Mouse (Mus musculus) NIH3T3 (cell line): ENCODE data around the gene Jade1.

Experiments used
- DNase-seq: peaks from one replicate; pipeline ENCODE4 v3.0.0-alpha.2; 2012; ENCODE audit warnings: low read depth

Gene Jade1

DNA sequence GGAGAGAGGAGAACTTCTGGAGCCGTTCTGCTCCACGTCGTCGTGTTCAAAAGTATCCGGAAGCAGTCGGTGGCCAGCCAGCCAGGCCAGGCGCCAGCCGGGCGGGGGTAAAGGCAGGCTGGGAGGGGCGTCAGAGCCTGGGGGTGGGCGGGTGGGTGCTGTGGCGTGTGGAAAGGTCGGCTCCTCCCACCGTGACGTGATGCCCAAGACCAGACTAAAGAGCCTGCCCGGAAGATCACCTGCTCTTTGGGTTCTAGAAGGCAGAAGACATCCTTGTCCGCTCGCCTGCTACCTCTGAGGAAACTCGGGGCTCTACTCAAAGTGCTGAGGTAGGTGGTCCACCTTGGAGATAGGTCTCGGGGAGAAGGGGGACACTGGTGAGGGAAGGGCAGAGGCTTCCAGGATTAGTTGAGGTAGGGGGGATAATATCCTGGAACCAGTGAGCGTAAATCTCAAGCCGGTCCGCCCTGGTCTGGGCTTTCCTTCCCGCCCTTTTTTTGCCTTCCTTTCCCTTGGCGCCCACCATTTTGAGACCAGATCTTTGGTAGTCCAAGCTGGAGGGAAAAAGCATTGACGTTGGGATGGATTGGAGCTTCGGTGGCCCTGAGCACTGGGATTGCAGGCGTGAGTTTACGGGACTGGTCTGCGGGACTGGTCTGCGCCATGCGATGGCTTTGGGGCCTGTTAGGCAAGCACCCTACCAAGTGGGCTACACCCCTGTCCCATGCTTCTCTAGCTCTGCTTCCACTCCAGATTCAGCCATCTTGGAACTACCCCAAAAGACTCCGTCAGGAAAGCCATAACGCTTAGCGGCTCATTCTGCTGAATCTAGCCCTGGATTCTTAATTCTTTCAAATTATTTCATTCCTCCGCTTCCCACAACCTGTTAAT is at the start of gene Jade1:
TSS of gene Jade1 (plus strand) at position 241 of the 891 bp plus-strand sequence.
- DNase-seq: no peak

DNA sequence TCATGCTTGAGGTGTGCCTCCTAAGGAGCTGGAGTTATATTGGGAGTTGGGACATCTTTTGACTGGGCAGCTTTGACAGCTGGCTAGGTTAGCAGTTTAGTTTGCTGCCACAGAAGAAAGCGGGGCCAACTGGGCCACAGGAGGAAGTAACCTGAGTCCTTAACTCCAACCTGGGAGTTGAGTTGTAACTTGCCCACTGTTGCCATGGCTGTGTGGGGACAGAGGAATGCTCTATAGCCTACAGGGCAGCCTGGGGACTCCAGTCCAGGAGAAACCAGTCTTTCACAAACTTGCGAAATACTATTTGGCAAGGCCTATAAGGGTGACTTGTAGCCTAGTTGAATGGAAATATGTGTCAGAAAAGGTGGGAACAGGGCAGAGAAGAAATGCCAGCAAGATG is 46.1 kb upstream of the Jade1 start:
- peak; percentile 62 for DNase-seq

DNA sequence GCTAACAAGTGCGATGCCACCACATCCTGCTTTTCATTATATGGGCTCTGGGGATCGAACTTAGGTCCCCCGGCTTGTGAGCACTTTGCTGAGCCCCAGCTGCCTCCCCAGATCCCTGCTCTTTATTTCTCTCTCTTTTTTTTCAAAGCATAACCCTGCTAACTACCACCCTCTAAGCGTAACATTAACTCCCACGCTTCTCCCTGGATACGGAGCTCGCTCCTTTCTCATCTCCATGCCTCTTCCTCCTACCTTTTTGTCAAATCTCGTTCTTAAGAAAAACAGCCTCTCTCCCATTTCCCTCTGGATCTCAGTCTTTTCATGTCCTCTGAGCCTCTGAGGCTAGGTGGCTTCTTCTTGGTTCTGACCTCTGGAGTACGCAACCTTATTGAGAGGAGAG is 45.3 kb upstream of the Jade1 start:
- no peak for DNase-seq

DNA sequence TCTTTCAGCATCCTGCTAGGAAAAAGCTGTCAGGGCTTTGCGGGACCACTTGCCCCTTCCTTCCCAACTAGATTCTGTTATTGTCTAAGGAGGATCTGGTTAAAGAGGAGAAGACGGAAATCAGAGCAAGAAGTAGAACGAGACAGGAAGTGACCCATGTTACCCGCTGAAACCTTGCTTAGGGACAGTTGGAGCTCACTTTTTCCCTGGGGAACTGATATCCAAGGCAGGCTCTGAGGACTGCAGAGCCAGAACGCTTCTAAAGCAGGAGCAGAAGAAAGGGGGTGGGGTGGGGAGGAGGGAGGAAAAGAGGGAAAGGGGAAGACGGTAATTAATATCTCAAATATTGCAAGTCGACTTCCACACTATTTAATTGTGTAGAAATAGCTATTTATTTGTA is 44.8 kb upstream of the Jade1 start:
- no peak for DNase-seq

DNA sequence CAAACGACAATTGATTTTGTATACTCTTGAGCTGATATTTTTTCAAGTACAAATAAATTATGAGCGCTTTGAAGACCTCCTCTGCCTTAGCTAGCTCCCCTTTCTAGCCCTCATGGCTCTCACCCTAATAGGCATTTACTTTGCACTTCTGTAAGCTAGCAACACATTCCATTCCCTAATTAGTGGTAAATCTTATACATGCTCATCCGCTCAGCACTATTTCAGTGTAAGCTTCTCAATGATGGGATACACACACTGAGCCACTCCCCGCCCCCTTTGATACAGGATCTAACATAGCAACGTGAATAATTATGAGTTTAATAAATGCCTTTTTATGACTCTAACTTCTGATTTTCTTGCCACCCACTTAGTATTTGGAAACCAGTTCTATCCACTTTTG is 41.5 kb upstream of the Jade1 start:
- no peak for DNase-seq

DNA sequence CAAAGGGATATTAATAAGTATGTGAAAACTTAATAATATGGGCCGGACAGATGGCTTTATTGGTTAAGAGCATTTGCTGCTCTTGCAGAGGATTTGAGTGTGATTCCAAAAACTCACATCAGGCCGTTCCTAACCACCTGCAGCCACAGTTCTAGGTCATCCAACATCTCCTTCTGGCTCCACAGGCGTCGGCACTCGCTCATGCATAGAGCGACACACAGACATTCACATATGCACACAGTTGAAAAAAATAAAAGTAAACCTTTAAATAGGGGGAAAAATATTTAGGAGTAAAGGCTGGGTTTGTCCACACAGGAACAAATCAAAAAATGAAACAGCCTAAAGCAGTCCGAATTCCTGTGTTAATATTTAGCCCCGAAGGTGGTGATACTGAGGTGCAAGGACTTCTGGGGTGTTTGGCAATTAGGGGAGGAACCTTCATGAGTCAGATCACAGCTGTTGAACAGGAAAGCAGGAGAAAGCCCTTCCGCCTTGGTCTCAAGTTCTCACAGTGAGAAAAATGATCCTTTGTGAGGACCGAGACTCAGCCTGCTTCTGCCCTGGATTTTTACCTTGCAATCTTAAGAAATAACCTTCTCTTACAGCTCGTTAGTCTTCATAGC is 40.7 kb upstream of the Jade1 start:
- DNase-seq: peak; percentile 24

DNA sequence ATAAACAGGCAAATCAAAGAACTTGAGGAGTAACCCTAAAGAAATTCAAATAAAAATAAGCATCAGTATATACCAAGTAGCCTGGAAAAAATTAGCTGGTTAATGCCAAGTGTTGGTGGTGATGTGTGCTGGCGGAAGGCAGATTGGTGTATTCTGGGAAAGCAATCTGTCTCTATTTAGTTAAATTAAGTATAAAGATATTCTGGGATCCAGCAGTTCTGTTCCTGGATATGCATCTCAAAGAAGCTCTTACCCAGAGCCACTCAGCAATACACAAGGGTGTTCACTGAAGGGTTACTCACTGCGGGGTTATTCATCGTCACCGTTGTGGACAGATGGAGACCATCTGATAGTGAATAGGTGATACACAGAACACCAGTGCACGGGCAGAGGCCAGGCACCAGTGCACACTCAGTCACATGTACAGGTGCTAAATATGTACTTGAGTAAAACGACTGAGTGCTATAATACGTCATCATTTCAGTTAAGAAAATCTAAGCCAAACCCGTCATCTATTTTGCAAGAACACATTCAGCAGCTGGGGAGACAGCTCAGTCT is 38.5 kb upstream of the Jade1 start:
- DNase-seq: no peak

DNA sequence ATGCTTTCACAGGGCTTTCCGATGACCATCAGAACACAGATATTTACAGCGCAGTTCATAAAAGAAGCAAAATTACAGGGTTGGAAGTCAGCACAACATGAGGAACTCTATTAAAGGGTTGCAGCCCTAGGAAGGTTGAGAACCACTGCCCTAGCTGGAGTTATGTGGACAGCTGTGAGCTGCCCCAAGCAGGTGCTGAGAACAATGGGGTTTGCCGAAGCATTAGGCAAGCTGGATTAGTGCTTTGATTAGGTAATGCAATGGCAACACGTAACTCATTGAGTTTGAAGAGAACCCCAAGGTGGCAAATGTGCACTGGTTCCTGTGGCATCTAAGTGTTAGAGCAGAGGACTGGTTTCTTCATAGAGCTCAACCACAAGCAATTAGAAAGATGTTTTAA is 34.6 kb upstream of the Jade1 start:
- no peak for DNase-seq

DNA sequence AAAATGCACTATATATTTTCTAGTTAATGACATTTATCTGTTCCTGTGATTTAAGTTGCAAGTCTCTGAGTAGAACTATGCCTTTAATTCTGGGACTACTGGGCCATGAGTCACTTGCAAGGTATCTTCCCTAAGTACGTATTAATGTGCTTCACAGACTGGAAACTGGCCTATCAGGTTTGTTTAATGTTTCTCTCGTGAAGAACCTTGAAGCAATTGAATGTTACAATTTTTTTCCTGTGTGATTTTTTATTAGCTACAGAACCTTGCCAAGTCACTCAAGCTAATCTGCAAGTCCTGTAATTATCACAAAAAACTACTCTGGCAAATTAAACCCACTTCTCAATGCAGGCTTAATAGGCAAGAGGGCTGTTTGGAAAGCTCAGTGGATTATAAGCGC is 33.8 kb upstream of the Jade1 start:
- DNase-seq: no peak

DNA sequence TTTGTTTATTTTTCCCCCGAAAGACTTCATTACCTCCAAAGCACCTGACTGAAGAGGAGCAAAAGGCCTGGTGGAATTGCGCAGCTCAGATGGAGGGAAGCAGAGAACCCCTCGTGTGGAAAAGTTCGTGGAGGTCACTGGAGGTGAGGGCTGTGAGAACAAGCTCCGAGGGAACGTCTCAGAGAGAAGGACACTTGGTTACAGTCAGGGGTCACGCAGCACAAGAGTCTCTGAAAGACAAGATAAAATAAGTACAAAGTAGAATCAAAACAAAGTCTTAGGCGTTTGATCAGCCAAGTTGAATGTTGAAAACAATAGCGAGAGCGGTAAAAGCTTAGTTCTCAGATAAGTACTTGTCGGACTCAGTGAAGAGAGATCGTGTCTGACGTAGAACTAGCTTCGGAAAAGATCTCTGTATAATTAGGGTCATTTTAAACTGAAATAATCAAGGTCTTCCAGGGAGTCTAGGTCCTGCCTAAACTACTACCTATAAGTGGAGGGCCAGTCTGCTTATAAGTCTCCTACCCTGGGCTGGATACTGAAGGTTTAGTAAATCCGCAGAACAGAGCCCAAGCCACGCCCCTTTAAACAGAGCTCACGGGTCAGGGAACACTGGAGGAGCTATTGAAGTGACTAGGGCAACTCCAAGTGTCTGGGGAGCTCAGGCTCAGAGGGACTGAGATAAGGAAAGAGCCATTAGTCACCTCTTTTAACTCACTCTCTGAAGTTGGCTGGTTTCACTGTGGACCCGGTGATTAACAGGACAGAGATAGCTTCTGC is 33.1 kb upstream of the Jade1 start:
- no peak for DNase-seq

DNA sequence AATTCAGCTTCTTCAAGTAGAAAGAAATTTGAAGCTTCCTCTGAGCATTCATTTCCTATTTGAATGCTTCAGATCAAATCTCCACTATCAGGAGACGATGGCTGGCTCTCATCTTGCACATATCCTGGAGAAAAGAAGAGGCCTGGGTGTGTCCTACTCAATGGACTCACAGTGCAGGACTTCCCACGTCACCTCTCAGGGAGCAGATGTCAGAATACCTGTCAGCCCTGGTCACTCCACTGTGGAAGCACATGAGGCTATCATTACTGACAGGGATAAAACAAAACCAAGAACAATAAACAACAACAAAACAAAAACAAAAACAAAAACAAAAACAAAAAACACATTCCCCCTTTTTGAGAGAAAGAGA is 32.5 kb upstream of the Jade1 start:
- DNase-seq: no peak

DNA sequence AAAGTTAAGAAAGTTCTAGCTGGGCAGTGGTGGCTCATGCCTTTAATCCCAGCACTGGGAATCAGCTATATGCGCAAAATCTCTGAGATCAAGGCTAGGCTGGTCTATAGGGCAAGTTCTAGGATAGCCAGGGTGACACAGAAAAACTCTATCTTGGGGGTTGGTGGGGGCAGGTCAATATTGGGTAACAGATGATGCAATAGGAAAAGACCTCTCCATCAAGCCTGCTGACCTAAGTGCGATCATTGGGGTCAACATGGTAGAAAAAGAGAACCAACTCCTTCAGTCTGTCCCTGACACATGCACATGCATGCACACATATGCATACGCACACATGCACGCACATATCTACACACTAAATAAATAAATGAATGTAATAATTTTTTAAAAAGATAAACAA is 32.1 kb upstream of the Jade1 start:
- DNase-seq: no peak

DNA sequence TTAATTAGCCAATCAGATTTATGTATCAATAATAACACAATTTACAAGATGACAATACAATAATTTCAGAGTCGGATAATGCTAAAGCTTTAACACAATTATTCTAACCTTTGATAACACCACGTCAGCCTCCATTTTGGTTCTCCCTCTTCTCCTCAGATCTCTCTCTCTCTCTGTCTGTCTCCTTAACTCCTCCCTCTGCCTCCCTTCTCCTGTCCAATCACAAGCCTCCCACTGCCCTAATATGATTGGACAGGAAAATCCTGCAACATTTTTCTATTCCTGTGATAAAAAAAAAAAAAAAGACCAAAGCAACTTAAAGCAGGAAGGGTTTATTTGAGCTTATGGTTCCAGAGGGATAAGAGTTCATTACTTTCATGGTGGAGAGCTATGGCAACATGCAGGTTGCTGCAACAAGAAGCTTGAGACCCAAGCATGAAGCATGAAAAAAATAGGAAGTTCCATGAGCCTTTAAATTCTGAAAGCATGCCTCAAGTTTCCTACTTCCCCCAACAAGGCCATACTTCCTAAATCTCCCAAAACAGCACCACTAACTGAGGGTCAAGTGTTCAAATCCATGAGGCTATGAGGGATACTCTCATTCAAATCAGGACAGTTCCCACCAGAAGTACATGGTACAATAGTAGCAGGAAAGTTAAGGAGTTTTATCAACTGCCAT is 27.1 kb upstream of the Jade1 start:
- DNase-seq: no peak

DNA sequence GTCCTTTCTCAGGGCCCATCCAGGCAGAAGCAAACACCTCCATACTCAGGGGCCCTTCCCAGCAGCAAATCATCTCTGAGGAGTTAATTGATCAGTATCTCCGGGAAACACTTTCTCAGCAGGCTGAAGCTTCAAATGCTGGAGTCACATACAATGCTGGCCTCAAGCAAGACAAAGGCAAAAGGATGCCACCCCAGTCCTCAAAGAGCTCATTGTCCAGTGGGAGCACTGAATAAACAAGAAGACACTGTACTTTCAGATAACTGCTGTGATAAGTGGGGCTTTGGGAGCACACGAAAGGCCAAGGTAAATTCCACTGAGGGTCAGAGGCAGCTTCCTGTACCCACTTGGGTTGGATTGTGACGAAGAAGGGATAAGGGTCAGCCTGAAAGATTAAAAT is 25.4 kb upstream of the Jade1 start:
- no peak for DNase-seq

DNA sequence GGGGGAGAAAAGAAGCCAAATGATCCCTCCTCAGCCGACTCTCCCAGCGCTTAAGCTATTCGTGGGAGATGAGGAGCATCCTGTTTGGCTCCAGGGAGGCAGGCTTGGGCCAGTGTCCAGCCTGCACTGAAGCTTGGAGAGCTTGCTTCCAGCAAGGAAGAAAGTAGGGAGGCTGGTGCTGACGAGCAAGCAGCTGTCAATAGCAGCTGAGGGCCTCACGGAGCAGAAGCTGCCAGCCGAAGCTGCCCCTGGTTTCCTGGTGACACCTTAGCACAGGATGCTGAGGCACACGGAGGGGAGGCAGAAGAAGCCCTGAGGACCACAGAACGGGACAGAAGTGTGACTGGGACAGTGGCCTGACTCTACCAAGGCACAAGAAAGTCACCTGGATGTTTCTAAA is 24.0 kb upstream of the Jade1 start:
- no peak for DNase-seq

DNA sequence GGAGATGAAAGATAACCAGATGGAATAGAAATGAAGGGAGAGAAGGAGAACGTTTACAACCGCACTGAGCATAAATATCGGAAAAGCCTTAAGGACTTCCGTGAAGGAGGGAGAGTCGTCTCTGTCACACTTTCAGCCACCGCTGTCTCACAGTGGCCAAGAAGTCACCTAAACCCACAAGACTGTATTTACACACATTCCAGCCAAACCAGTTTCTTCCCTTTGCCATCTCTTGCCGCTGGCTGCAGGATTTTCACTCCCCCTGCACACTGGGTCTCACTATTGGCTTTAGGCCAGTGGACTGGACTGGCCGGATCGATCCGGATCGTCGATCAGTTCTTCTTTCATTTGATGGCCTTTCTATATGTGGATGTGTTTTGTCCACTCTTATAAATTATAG is 23.4 kb upstream of the Jade1 start:
- no peak for DNase-seq

DNA sequence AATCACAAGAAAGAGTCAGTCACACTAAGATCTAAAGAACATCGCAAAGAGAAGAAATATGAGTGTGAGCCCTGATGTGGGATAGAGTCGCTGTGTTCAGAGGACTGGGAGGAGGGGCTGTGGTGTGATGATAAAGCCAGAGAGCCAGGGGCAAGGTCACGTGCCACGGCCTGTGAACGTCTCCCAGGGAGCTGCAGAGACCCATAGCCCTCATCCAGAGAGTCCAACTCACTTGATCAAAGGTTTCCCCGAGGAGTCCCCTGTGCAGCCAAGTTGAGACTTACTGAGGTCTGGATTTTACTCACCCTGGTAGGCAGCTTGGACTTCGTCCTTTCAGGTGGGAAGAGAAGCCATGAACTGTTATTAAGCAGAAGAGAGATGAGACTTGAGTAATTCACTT is 21.9 kb upstream of the Jade1 start:
- no peak for DNase-seq

DNA sequence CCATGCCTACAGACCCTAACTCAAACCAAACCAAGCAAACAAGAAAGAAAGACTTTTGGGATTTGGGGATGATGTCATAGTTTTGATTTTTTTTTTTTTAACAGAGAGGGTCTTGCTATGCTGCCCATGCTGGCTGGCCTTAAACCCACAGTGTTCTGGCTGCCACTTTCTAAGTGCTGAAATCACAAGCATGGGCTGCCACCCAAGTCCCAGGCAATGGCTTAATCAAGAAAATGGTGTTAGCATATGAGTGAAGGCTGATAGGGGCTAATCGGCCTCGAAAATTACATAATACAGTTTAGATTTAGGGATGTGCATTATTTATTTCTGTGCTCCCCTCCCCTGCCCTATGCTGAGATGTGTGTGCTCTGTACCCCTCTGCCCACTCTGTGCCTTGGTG is 17.6 kb upstream of the Jade1 start:
- no peak for DNase-seq

DNA sequence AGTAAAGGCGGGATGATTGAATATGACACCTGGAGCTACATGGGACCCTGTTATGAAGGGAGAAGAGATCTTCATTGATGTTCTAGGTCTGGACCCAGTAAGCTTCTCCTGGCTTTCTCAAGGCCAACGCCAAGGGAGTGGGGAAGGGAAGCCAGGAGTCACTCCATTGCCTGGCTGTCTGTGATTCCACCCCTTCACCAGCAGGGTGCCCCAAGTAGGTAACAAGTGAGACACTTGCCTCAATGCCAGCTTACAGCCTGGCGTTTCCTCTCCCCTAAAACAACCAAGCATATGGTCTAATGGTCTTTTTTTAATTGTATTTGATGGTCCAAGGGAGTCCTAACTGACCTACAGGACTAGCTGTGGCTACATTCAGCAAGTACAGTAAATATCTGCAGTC is 14.2 kb upstream of the Jade1 start:
- no peak for DNase-seq

DNA sequence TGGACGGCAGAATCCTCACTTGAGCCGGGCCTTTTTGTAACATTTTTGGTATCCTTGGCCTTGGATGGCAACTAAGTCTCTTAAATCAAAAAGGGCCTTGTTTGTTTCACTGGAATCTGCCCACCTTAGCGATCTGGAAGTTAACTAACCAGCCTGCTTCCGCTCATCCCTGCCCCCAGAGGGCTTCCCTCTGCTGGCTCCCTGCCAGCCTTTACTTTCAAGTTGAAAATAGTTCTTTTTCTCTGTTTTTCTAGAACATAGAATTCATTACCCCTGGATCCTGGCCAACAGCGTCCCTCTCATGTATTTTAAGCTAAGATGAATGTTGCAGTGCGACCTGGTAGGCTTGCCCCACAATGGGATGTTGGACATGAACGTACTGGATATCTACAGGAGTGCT is 11.1 kb upstream of the Jade1 start:
- DNase-seq: peak; percentile 41

DNA sequence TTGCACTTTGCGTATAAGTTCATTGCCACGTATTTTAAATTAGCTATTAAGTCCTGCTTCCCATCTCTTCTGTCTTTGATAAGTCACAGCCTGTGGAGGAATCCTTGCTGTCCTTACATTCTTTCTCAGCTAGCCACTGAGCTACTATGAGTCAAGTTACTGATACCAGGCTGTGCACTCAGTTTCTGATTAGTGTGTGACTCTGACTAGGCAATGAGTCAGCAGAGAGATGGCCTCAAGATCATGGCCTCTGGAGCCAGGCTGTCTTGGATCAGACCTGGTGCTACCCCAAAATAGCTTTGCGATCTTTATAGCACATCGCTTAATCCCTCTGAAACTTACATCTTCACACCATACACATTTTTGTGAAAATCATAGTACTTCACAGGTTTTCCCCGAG is 8.2 kb upstream of the Jade1 start:
- DNase-seq: peak; percentile 58

DNA sequence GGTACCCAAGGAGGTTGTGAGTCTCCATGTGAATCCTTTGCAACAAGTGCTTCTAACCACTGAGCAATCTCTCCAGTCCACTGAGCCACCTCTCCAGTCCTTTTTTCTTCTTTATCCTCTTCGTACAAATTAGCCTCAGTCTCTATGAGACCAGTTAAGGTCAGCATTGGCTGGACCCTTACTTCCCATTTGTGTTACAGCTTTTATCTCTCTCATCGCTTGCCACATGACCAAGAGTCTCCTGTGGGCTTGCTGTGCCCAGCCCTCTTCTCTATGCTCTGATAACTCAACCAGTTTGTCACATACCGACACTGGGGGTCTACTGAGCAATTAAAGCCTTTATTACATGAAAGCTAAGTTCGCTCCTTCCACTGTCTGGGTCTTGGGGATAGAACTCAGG is 7.3 kb upstream of the Jade1 start:
- no peak for DNase-seq
